Mouse (Mus musculus): ENCODE results near the gene Tfdp2. TPM values are rescaled to one million over a fixed set of nuclear protein-coding genes. Genes with fewer than 3 reads are reported as not detected.
A peak's percentile ranks its signal among the peaks of the same experiment; 100 is the strongest.

Gene Tfdp2
- polyA plus RNA-seq, 1 experiment from 2014 or later, result 37.8 TPM

- Histone ChIP-seq H3K4me2 (ENCODE audit: low read length) (no peak overlapping the region), H3K27me3 (replicated peaks; ENCODE audit: control insufficient read depth, insufficient read depth, low read length) (no peaks in the 10 kb centered on the region), H3K9ac (ENCODE audit: low read length) (no peak overlapping the region), H3K9me3 (replicated peaks; ENCODE audit: control insufficient read depth, low read length) (no peaks in the 10 kb centered on the region), H3K4me1 (ENCODE audit: control insufficient read depth, insufficient read depth, low read length) (peaks cover 6% of the 10 kb centered on the region; the same call in 1 of the 2 replicates), H3K36me3 (ENCODE audit: control insufficient read depth, insufficient read depth, low read length) (no peaks in the 10 kb centered on the region), H3K4me3 (ENCODE audit: low read depth, low read length) (no peak overlapping the region), H3K27ac (ENCODE audit: low read depth, low read length) (no peak overlapping the region)
- WGBS, result 97% methylated on average over 6 of the region's 6 CpGs
- ATAC-seq (no peak), DNase-seq (ENCODE audit: low spot score) (no peak)
These were observed 65.9 kb downstream of the Tfdp2 start for GRCm38 (mm10) chr9:96261980-96262379.

- Histone ChIP-seq H3K4me3 (ENCODE audit: low read depth, low read length) (no peak overlapping the region), H3K27ac (ENCODE audit: low read depth, low read length) (no peak overlapping the region), H3K4me2 (ENCODE audit: low read length) (no peak overlapping the region), H3K9ac (ENCODE audit: low read length) (no peak overlapping the region), H3K27me3 (replicated peaks; ENCODE audit: control insufficient read depth, insufficient read depth, low read length) (no peaks in the 10 kb centered on the region), H3K4me1 (ENCODE audit: control insufficient read depth, insufficient read depth, low read length) (no peaks in the 10 kb centered on the region), H3K36me3 (ENCODE audit: control insufficient read depth, insufficient read depth, low read length) (no peaks in the 10 kb centered on the region), H3K9me3 (replicated peaks; ENCODE audit: control insufficient read depth, low read length) (no peaks in the 10 kb centered on the region)
- DNase-seq (ENCODE audit: low spot score) (no peak), ATAC-seq (no peak)
- 88% methylated on average over 6 of the region's 6 CpGs for WGBS
These were observed 70.9 kb downstream of the Tfdp2 start for GRCm38 (mm10) chr9:96266793-96267558.

DNA sequence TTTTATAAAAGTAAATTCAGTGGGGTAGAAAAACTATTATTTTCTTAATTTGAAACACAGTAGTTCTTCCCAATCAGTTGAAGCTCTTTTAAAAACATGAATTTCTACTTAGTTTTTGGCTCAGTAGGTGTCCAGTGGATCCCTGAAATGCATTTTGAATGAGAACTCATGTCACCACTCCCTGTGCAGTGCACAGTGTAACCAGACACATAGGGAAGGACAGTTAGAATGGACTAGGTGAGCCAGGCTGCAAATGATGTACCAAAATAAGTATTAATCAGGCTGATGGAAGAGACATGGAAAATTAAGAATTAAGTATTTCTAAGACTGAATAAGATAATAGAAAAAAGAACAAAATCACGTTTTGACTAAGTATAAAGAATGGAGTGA, 71.5 kb downstream of the Tfdp2 start:
- Histone ChIP-seq H3K36me3 (ENCODE audit: control insufficient read depth, insufficient read depth, low read length) (no peaks in the 10 kb centered on the region), H3K4me3 (ENCODE audit: low read depth, low read length) (no peak overlapping the region), H3K9me3 (replicated peaks; ENCODE audit: control insufficient read depth, low read length) (no peaks in the 10 kb centered on the region), H3K9ac (ENCODE audit: low read length) (no peak overlapping the region), H3K4me2 (ENCODE audit: low read length) (no peak overlapping the region), H3K4me1 (ENCODE audit: control insufficient read depth, insufficient read depth, low read length) (no peaks in the 10 kb centered on the region), H3K27me3 (replicated peaks; ENCODE audit: control insufficient read depth, insufficient read depth, low read length) (no peaks in the 10 kb centered on the region), H3K27ac (ENCODE audit: low read depth, low read length) (no peak overlapping the region)
- ATAC-seq, result no peak
- 64% methylated on average over 1 of the region's 1 CpGs for WGBS
- DNase-seq (ENCODE audit: low spot score), result no peak

GRCm38 (mm10) chr9:96269726-96270125, 73.7 kb downstream of the Tfdp2 start:
- ATAC-seq (no peak), DNase-seq (ENCODE audit: low spot score) (no peak)
- 89% methylated on average over 2 of the region's 2 CpGs for WGBS
- Histone ChIP-seq H3K4me3 (ENCODE audit: low read depth, low read length) (no peak overlapping the region), H3K27me3 (replicated peaks; ENCODE audit: control insufficient read depth, insufficient read depth, low read length) (no peaks in the 10 kb centered on the region), H3K36me3 (ENCODE audit: control insufficient read depth, insufficient read depth, low read length) (0 out of 2 replicates have a peak, but pooled peaks cover 2% of the 10 kb centered on the region), H3K9ac (ENCODE audit: low read length) (no peak overlapping the region), H3K4me1 (ENCODE audit: control insufficient read depth, insufficient read depth, low read length) (no peaks in the 10 kb centered on the region), H3K9me3 (replicated peaks; ENCODE audit: control insufficient read depth, low read length) (no peaks in the 10 kb centered on the region), H3K27ac (ENCODE audit: low read depth, low read length) (no peak overlapping the region), H3K4me2 (ENCODE audit: low read length) (no peak overlapping the region)

DNA sequence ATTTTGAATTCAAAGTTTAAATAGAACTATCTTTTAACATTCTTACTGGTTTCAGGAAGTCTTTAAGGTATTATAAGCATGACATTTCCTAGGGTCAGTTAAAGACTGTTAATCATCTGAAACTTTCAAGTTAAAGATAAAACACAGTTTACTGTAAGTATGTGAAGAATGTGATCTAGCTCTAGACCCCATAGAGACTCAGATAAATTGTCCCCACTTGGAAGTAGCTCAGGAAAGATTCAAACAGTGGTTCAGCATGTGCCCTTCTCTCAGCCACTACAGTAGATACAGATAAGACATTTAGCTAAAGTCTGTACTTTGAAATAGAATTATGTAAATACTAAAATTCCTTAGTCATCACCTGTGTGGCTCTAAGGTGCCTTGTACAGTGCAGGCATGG, 79.5 kb downstream of the Tfdp2 start:
- no peak for DNase-seq (ENCODE audit: low spot score)
- no peaks in the 10 kb centered on the region for H3K27me3 ChIP-seq (replicated peaks; ENCODE audit: control insufficient read depth, insufficient read depth, low read length)

GRCm38 (mm10) chr9:96281497-96281896, 85.4 kb downstream of the Tfdp2 start:
- Histone ChIP-seq H3K4me2 (ENCODE audit: low read length) (no peak overlapping the region), H3K36me3 (ENCODE audit: control insufficient read depth, insufficient read depth, low read length) (peaks cover 7% of the 10 kb centered on the region; the same call in 1 of the 2 replicates), H3K9ac (ENCODE audit: low read length) (no peak overlapping the region), H3K4me3 (ENCODE audit: low read depth, low read length) (no peak overlapping the region), H3K9me3 (replicated peaks; ENCODE audit: control insufficient read depth, low read length) (no peaks in the 10 kb centered on the region), H3K4me1 (ENCODE audit: control insufficient read depth, insufficient read depth, low read length) (no peaks in the 10 kb centered on the region), H3K27ac (ENCODE audit: low read depth, low read length) (no peak overlapping the region), H3K27me3 (replicated peaks; ENCODE audit: control insufficient read depth, insufficient read depth, low read length) (no peaks in the 10 kb centered on the region)
- ATAC-seq (no peak), DNase-seq (ENCODE audit: low spot score) (peak; percentile 28)
- 47% methylated on average over 3 of the region's 3 CpGs for WGBS

More for the DNA sequence above, 79.5 kb downstream of the Tfdp2 start:
- ATAC-seq, result no peak
- H3K9me3 ChIP-seq (replicated peaks; ENCODE audit: control insufficient read depth, low read length), result no peaks in the 10 kb centered on the region
- H3K4me2 ChIP-seq (ENCODE audit: low read length), result no peak overlapping the region
- H3K4me1 ChIP-seq (ENCODE audit: control insufficient read depth, insufficient read depth, low read length), result no peaks in the 10 kb centered on the region
- no peak overlapping the region for H3K27ac ChIP-seq (ENCODE audit: low read depth, low read length)
- H3K9ac ChIP-seq (ENCODE audit: low read length), result no peak overlapping the region
- H3K36me3 ChIP-seq (ENCODE audit: control insufficient read depth, insufficient read depth, low read length), result peaks cover 11% of the 10 kb centered on the region; the same call in 1 of the 2 replicates
- H3K4me3 ChIP-seq (ENCODE audit: low read depth, low read length), result no peak overlapping the region

GRCm38 (mm10) chr9:96282082-96282481, 86.0 kb downstream of the Tfdp2 start:
- no peak overlapping the region for H3K4me3 ChIP-seq (ENCODE audit: low read depth, low read length)
- DNase-seq (ENCODE audit: low spot score), result no peak
- ATAC-seq, result no peak
- no peaks in the 10 kb centered on the region for H3K27me3 ChIP-seq (replicated peaks; ENCODE audit: control insufficient read depth, insufficient read depth, low read length)
- H3K9me3 ChIP-seq (replicated peaks; ENCODE audit: control insufficient read depth, low read length), result no peaks in the 10 kb centered on the region
- peaks cover 4% of the 10 kb centered on the region; the same call in 1 of the 2 replicates for H3K36me3 ChIP-seq (ENCODE audit: control insufficient read depth, insufficient read depth, low read length)
- H3K27ac ChIP-seq (ENCODE audit: low read depth, low read length), result no peak overlapping the region
- H3K4me2 ChIP-seq (ENCODE audit: low read length), result no peak overlapping the region
- H3K9ac ChIP-seq (ENCODE audit: low read length), result no peak overlapping the region
- no peaks in the 10 kb centered on the region for H3K4me1 ChIP-seq (ENCODE audit: control insufficient read depth, insufficient read depth, low read length)
- 87% methylated on average over 3 of the region's 3 CpGs for WGBS

GRCm38 (mm10) chr9:96284916-96285315, 88.8 kb downstream of the Tfdp2 start:
- 0 out of 2 replicates have a peak, but pooled peaks cover 3% of the 10 kb centered on the region for H3K36me3 ChIP-seq (ENCODE audit: control insufficient read depth, insufficient read depth, low read length)
- no peak overlapping the region for H3K4me3 ChIP-seq (ENCODE audit: low read depth, low read length)
- WGBS, result 32% methylated on average over 1 of the region's 1 CpGs
- ATAC-seq, result no peak
- no peak overlapping the region for H3K4me2 ChIP-seq (ENCODE audit: low read length)
- H3K27me3 ChIP-seq (replicated peaks; ENCODE audit: control insufficient read depth, insufficient read depth, low read length), result no peaks in the 10 kb centered on the region
- no peaks in the 10 kb centered on the region for H3K4me1 ChIP-seq (ENCODE audit: control insufficient read depth, insufficient read depth, low read length)
- H3K9me3 ChIP-seq (replicated peaks; ENCODE audit: control insufficient read depth, low read length), result no peaks in the 10 kb centered on the region
- peak; percentile 71 for DNase-seq (ENCODE audit: low spot score)
- no peak overlapping the region for H3K27ac ChIP-seq (ENCODE audit: low read depth, low read length)
- H3K9ac ChIP-seq (ENCODE audit: low read length), result no peak overlapping the region

- WGBS, result over 99% methylated on average over 7 of the region's 7 CpGs
- H3K9me3 ChIP-seq (replicated peaks; ENCODE audit: control insufficient read depth, low read length), result no peaks in the 10 kb centered on the region
- no peak overlapping the region for H3K4me2 ChIP-seq (ENCODE audit: low read length)
- no peaks in the 10 kb centered on the region for H3K27me3 ChIP-seq (replicated peaks; ENCODE audit: control insufficient read depth, insufficient read depth, low read length)
- no peak overlapping the region for H3K27ac ChIP-seq (ENCODE audit: low read depth, low read length)
- DNase-seq (ENCODE audit: low spot score), result no peak
- H3K9ac ChIP-seq (ENCODE audit: low read length), result no peak overlapping the region
- H3K4me3 ChIP-seq (ENCODE audit: low read depth, low read length), result no peak overlapping the region
- peaks cover 29% of the 10 kb centered on the region for H3K36me3 ChIP-seq (ENCODE audit: control insufficient read depth, insufficient read depth, low read length)
- no peak for ATAC-seq
- no peaks in the 10 kb centered on the region for H3K4me1 ChIP-seq (ENCODE audit: control insufficient read depth, insufficient read depth, low read length)
These were observed 96.1 kb downstream of the Tfdp2 start for GRCm38 (mm10) chr9:96292144-96292543.
